Mouse (Mus musculus): ENCODE measurements at regions not wholly inside any gene's neighbourhood (a gene's known extent, or its start where the extent isn't known, plus 50 kb on each side); places are given as distances from the start of the nearest gene placed in this dataset.

GRCm38 (mm10) chr2:117399487-117399886, 56.7 kb upstream of the Rasgrp1 start:
- DNase-seq (ENCODE audit: low spot score in 2 of 2) = no peak

GRCm38 (mm10) chr2:117403425-117404175, 60.8 kb upstream of the Rasgrp1 start:
- DNase-seq (ENCODE audit: low spot score in 2 of 2) = no peak

GRCm38 (mm10) chr2:117405453-117405852, 62.7 kb upstream of the Rasgrp1 start:
- no peak for DNase-seq (ENCODE audit: low spot score in 2 of 2)

- no peak for DNase-seq (ENCODE audit: low spot score in 2 of 2)
These were observed 65.4 kb upstream of the Rasgrp1 start for GRCm38 (mm10) chr2:117408241-117408640.

- DNase-seq (ENCODE audit: low spot score in 2 of 2) = peak in 1 of 2 experiments; percentile 34
These were observed 69.3 kb upstream of the Rasgrp1 start for GRCm38 (mm10) chr2:117412045-117412606.

GRCm38 (mm10) chr2:117417229-117417970, 74.6 kb upstream of the Rasgrp1 start:
- DNase-seq (ENCODE audit: low spot score in 2 of 2) = no peak

- no peak for DNase-seq (ENCODE audit: low spot score in 2 of 2)
These were observed 75.4 kb upstream of the Rasgrp1 start for GRCm38 (mm10) chr2:117418121-117418615.

- DNase-seq (ENCODE audit: low spot score in 2 of 2) = no peak
These were observed 75.9 kb upstream of the Rasgrp1 start for GRCm38 (mm10) chr2:117418711-117419110.

GRCm38 (mm10) chr2:117421376-117421775, 78.6 kb upstream of the Rasgrp1 start:
- DNase-seq (ENCODE audit: low spot score in 2 of 2) = no peak

GRCm38 (mm10) chr2:117422756-117423155, 80.0 kb upstream of the Rasgrp1 start:
- DNase-seq (ENCODE audit: low spot score in 2 of 2) = no peak

- no peak for DNase-seq (ENCODE audit: low spot score in 2 of 2)
These were observed 86.4 kb upstream of the Rasgrp1 start for GRCm38 (mm10) chr2:117429205-117429604.

GRCm38 (mm10) chr2:117432010-117432409, 89.2 kb upstream of the Rasgrp1 start:
- peak; percentile 83 to 91 for DNase-seq (ENCODE audit: low spot score in 2 of 2)

- no peak for DNase-seq (ENCODE audit: low spot score in 2 of 2)
These were observed 90.1 kb upstream of the Rasgrp1 start for GRCm38 (mm10) chr2:117432923-117433322.

- DNase-seq (ENCODE audit: low spot score in 2 of 2) = no peak
These were observed 90.7 kb upstream of the Rasgrp1 start for GRCm38 (mm10) chr2:117433482-117433881.

- DNase-seq (ENCODE audit: low spot score in 2 of 2) = no peak
These were observed 95.3 kb upstream of the Rasgrp1 start for GRCm38 (mm10) chr2:117438079-117438478.

- DNase-seq (ENCODE audit: low spot score in 2 of 2) = peak; percentile 80 to 89
These were observed 96.0 kb upstream of the Rasgrp1 start for GRCm38 (mm10) chr2:117438586-117439371.

- no peak for DNase-seq (ENCODE audit: low spot score in 2 of 2)
These were observed 96.8 kb upstream of the Rasgrp1 start for GRCm38 (mm10) chr2:117439372-117440183.

- no peak for DNase-seq (ENCODE audit: low spot score in 2 of 2)
These were observed 98.0 kb upstream of the Rasgrp1 start for GRCm38 (mm10) chr2:117440801-117441281.

- DNase-seq (ENCODE audit: low spot score in 2 of 2) = no peak
These were observed 100.1 kb upstream of the Rasgrp1 start for GRCm38 (mm10) chr2:117442862-117443261.

- no peak for DNase-seq (ENCODE audit: low spot score in 2 of 2)
These were observed 101.9 kb upstream of the Rasgrp1 start for GRCm38 (mm10) chr2:117444671-117445070.
